Mouse (Mus musculus) olfactory bulb, adult 2 months (tissue): Measurements from ENCODE around the gene Xpnpep3. TPM values are rescaled to one million over a fixed set of nuclear protein-coding genes. Genes with fewer than 3 reads are reported as not detected.
"Not testable (repeated sequence)": the region's sequence is repeated elsewhere in the genome, so short reads cannot be mapped to it uniquely, and the experiment has no call there.

Experiments used
- H3K27ac ChIP-seq: fragments of 200-500 bp; 2 replicates; pipeline ENCODE4 v1.5.1; 2012; ENCODE audit warnings: low read depth, low read length; ENCODE audit not compliant: insufficient read depth
- H3K4me1 ChIP-seq: fragments of 200-500 bp; 2 replicates; pipeline ENCODE4 v1.6.1; 2012; ENCODE audit warnings: low read length; ENCODE audit not compliant: control insufficient read depth, insufficient read depth
- H3K4me3 ChIP-seq: fragments of 200-500 bp; 2 replicates; pipeline ENCODE4 v1.5.1; 2012; ENCODE audit warnings: mild to moderate bottlenecking, low read depth, low read length, moderate library complexity; ENCODE audit not compliant: insufficient read depth
- CTCF ChIP-seq: fragments of 200-500 bp; IDR thresholded peaks from 2 replicates; pipeline ENCODE4 v1.5.1; 2012; ENCODE audit warnings: low read depth, mild to moderate bottlenecking, low read length, moderate library complexity; ENCODE audit not compliant: insufficient read depth
- POLR2A ChIP-seq: fragments of 200-500 bp; IDR thresholded peaks from 2 replicates; pipeline ENCODE4 v1.6.1; 2012; ENCODE audit warnings: mild to moderate bottlenecking, low read depth, low read length, moderate library complexity; ENCODE audit not compliant: insufficient read depth
- WGBS: fragments of 180-500 bp; shearing (Covaris S2); methylation state at CpG from one replicate; pipeline ENCODE4 v1.1.7; 2018; 5-methylcytosine and 5-hydroxymethylcytosine counted together
- polyA plus RNA-seq: library from polyadenylated mRNA; stranded (reverse); fragments of >200 nt; gene quantifications from 2 replicates; pipeline ENCODE4 v1.2.4, GENCODE M21; 2012; ENCODE audit warnings: low replicate concordance; ENCODE audit not compliant: missing spikeins, insufficient read depth, insufficient read length

The Xpnpep3 gene
- polyA plus RNA-seq, 1 experiment: not detected

DNA sequence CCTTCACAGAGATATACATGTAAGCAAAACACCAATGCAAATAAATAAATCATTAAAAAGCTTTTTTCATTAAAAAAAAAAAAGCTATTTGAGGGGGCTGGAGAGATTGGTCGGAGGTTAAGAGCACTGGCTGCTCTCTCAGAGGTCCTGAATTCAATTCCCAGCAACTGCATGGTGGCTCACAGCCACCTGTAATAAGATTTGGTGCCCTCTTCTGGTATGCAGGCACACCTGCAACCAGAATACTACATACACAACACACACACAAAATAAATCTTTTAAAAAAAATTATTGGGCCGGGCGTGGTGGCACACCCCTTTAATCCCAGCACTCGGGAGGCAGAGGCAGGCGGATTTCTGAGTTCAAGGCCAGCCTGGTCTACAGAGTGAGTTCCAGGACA lies 13.6 kb upstream of the Xpnpep3 start:
- no peak for TF ChIP-seq CTCF
- no peak for TF ChIP-seq POLR2A
- H3K4me3 ChIP-seq: no peak overlapping the region
- WGBS: 96% methylated on average over 5 of the region's 5 CpGs
- H3K4me1 ChIP-seq: 0 out of 2 replicates have a peak, but pooled peaks cover 2% of the 10 kb centered on the region
- H3K27ac ChIP-seq: no peak overlapping the region

DNA sequence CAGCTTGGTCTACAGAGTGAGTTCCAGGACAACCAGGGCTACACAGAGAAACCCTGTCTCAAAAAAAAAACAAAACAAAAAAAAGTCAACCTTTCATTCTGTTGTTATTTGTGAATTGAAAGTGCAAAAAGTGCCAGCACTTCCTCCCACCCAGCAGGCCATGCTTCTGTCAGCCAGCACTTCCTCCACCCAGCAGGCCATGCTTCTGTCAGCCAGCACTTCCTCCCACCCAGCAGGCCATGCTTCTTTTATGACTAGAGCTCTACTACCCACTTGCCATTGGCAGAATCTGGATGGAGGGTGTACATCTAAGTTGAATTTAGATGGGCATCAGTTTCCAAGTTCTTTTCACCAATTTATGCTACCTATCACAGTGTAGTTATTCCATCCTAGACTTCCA lies 6.9 kb upstream of the Xpnpep3 start:
- Histone ChIP-seq H3K4me3 (no peak overlapping the region), H3K4me1 (peaks cover 10% of the 10 kb centered on the region; the same call in 1 of the 2 replicates), H3K27ac (no peak overlapping the region)
- TF ChIP-seq POLR2A (no peak), CTCF (no peak)

DNA sequence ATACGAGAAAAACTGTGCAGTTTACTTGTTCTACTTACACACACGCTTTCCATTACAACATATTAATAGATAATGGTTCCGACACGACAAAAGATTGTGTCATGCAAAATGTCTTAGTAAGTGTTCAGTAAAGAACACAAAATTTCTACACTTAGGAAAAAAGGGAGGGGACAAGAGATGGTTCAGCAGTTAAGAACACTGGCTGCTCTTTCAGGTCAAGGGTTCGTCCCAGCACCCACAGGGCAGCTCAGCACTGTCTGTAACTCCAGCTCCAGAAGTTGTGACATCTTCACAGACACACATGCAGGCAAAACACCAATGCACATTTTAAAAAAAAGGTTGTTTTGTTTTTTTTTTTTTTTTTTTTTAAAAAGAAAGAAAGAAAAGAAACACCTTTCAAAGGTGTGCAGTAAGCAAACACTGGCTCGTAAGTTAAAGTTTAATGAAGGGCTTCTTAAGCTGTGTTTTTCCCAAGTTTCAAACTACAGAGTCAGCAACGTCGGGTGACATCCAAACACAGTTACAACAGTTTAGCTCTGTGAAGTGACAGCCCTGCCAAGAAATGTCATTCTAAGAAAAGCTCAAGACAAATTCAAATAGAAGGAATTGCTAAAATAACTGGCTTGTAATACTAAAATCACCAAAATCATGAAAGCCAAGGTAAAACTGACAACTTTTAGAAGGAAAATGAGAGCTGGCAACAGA lies 5.6 kb upstream of the Xpnpep3 start:
- H3K4me1 ChIP-seq: peaks cover 10% of the 10 kb centered on the region; the same call in 1 of the 2 replicates
- no peak overlapping the region for H3K4me3 ChIP-seq
- no peak overlapping the region for H3K27ac ChIP-seq
- WGBS: 64% methylated on average over 8 of the region's 8 CpGs
- TF ChIP-seq POLR2A (no peak), CTCF (no peak)

DNA sequence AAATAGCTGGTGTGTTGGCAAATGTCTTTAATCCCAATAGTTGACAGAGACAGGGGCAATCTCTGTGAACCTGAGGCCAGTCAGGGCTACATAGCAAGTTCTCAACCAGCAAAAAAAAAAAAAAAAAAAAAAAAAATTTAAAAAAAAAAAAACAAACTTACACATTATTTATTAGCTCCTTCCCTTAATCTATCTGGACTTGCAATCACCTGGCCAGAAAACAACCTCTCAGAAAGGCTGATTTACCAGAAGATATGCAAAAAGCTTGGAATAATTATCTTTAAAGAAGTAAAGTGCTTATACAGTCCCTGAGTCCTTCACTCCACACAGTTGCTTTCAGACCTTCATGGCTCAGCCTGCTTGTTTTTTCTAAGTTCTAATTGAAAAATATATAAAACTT lies 1.7 kb upstream of the Xpnpep3 start:
- Histone ChIP-seq H3K4me1 (peaks cover 2% of the 10 kb centered on the region; the same call in 1 of the 2 replicates), H3K27ac (no peak overlapping the region), H3K4me3 (no peak overlapping the region)
- no peak for TF ChIP-seq POLR2A
- TF ChIP-seq CTCF: no peak

DNA sequence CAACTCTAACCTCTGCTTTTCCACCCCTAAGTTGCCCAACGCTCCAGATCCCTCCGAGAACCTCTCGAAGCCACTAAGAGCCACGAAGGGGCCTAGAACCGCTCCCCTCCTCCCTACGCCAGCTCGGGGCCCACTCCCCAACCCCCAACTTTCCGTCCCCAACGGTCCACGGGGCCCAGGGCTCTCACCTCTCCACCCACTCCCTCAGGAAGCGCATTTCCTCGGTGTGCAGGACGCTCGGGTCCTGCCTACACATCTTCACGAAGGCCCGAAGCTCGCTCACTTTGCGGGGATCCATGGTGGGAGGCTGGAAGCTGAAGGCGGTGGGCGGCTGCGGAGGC lies 671 bp upstream of the Xpnpep3 start:
- H3K4me1 ChIP-seq: peaks cover under 1% of the 10 kb centered on the region; the same call in 1 of the 2 replicates
- WGBS: under 1% methylated on average over 21 of the region's 21 CpGs
- TF ChIP-seq POLR2A: no peak
- TF ChIP-seq CTCF: no peak
- peak overlapping the region; percentile 96 for H3K4me3 ChIP-seq
- H3K27ac ChIP-seq: peak overlapping the region; percentile 96

DNA sequence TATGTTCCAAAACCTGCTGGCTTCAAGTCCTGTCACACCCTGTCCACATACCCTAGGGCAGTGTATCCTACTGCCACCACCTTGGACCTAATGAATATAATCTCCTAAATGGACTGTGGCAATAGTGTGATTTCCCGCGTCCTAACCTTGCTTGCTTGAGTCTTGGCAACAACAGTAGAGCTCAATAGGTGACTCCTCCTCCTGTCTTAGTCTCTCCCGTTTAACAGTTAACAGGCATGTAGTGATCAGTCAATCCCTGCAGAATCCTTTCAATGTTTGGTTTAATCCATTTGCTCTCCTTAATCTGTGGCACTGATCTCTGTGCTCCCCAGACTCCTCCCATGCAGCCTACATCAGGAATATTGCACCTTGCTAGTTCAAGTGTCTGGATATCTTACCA lies 5.1 kb downstream of the Xpnpep3 start:
- WGBS: 76% methylated on average over 3 of the region's 3 CpGs

DNA sequence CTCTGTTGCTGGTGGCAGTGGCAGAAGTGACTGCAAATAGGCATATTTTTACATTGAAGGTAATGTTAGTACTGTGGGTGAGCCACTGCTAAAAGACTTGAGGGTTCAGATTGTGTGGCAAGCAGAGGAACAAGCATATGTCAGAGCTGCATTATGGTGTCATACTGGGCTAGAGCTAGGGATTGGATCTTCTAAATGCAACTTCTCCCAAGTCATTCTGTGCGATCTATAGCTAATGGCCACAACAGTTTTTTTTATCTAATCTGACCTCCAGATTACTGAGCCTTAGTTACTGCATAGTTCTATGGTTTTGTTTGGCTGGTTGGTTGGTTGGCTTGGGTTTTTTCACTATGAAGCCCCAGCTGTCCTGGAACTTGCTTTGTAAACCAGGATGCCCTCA lies 8.3 kb downstream of the Xpnpep3 start, which contains the start of gene Dnajb7:
TSS of gene Dnajb7 (minus strand) at position 101 of the 400 bp plus-strand sequence.
- 100% methylated on average over 1 of the region's 1 CpGs for WGBS
- H3K4me3 ChIP-seq: no peak within 1 kb of the TSS
- H3K27ac ChIP-seq: no peak within 1 kb of the TSS
- TF ChIP-seq CTCF (no peak), POLR2A (no peak)
- no peaks in the 10 kb centered on the region for H3K4me1 ChIP-seq

More for the DNA sequence above, 5.1 kb downstream of the Xpnpep3 start:
- Histone ChIP-seq H3K4me3 (no peak overlapping the region), H3K27ac (no peak overlapping the region), H3K4me1 (no peaks in the 10 kb centered on the region)
- TF ChIP-seq POLR2A: no peak
- TF ChIP-seq CTCF: no peak

DNA sequence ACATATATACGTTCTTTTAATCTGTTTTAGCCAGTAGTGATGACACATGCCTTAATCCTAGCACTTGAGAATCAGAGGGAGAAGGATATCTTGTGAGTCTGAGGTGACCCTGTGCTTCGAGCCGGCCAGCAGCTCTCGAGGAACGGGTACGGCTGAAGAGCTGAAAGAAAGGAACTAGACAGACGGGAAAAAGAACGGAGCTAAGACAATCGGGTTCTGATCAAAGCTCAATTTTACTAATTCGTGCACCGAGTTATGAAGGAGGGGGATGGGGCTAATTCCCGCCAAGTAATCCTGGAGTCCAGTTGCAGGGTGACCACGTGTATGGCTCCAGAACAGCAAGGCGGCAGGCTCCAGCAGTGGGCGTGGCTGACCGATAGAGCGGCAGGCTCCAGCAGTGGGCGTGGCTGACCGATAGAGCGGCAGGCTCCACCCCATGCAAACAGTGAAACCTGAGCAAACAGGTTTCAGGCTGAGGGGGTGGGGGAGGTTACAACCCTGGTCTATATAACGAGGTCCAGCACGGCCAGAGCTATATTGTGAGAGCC lies 16.9 kb downstream of the Xpnpep3 start:
- H3K27ac ChIP-seq, H3K4me1 ChIP-seq, H3K4me3 ChIP-seq: not testable (repeated sequence)
- 15% methylated on average over 22 of the region's 22 CpGs for WGBS

DNA sequence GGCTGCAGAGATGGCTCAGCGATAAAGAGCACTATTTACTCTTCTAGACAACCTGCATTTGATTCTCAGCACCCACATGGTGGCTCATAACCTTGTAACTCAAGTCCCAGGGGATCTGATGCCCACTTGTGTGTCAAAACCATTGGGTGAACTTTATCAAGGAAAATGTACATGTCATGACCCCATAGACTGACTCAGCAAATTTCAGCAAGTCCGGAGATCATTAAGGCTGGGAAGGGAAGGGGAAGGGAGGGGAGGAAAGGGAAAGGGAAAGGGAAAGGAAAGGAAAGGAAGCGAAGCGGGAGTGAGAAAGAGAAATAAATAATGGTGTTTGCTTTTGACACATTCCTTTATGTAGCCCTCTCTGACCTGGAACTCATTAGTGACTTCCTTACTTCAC lies 18.1 kb downstream of the Xpnpep3 start:
- no peak overlapping the region for H3K27ac ChIP-seq
- 93% methylated on average over 4 of the region's 4 CpGs for WGBS
- TF ChIP-seq CTCF (no peak), POLR2A (no peak)

More for the DNA sequence above, 18.1 kb downstream of the Xpnpep3 start:
- H3K4me3 ChIP-seq: no peak overlapping the region
- H3K4me1 ChIP-seq: peaks cover 5% of the 10 kb centered on the region; the same call in 1 of the 2 replicates
